Mouse (Mus musculus) left cerebral cortex, adult 2 months (tissue): Measurements from ENCODE around the gene Ttc23l. TPM values are rescaled to one million over a fixed set of nuclear protein-coding genes. Genes with fewer than 3 reads are reported as not detected.
A peak's percentile ranks its signal among the peaks of the same experiment; 100 is the strongest.

ENCODE experiments used
- DNase-seq, 2 experiments: peaks; one replicate each; pipeline ENCODE4 v3.0.0; 2021 to 2022; ENCODE audit warnings: low spot score in 2 of 2, mixed read lengths in 1 of 2; ENCODE audit errors: extremely low spot score in 1 of 2
- H3K27ac ChIP-seq: fragments of 200-600 bp; 2 replicates; pipeline ENCODE4 v1.8.1; 2022
- H3K4me3 ChIP-seq: fragments of 200-600 bp; 2 replicates; pipeline ENCODE4 v1.8.1; 2022
- CTCF ChIP-seq: fragments of 200-600 bp; IDR thresholded peaks from 2 replicates; pipeline ENCODE4 v1.8.1; 2022; ENCODE audit warnings: antibody characterized with exemption, mild to moderate bottlenecking, moderate library complexity
- intact Hi-C: fragments of 180-260 bp; cut with DNase I; formaldehyde crosslinking; loops from one replicate; pipeline ENCODE4 v1.15.1; 2025
- long read RNA-seq, 2 experiments: library from polyadenylated mRNA; stranded (forward); transcript quantifications; one replicate each; pipeline ENCODE4 v2.0.0; 2021; ENCODE audit warnings: borderline mapping rate in 2 of 2
- total RNA-seq, 2 experiments: library from RNA; stranded (reverse); gene quantifications; 2 replicates each; pipeline ENCODE4 v1.2.3; 2021

The Ttc23l gene
- not detected for total RNA-seq
- long read RNA-seq, experiment 1: 0 reads
- long read RNA-seq, experiment 2: 0 reads

DNA sequence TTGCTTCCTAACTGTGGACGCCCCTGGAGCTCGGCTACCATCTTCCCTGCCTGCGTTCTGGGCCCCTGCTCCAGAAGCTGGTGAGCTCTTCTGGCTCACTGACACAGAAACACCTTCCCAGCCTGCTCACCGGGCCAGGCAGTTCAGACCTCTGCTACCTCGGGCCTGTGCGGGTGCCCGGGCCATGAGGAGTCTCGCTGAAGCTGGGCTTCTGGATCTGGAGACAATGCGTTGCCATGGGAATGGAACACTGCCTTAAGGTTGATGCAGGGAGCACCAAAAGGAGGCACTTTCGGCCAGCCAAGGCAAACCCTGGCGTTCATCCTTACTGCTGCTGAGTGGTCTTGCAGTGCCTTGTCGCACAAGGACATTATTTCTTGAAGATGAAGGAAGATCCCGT is at the start of gene Ttc23l:
Gene Ttc23l, minus strand, starts transcription at position 204 of the 400 bp plus-strand sequence.
- intact Hi-C loops: no loop called here
- H3K4me3 ChIP-seq: no peak within 1 kb of the TSS

DNA sequence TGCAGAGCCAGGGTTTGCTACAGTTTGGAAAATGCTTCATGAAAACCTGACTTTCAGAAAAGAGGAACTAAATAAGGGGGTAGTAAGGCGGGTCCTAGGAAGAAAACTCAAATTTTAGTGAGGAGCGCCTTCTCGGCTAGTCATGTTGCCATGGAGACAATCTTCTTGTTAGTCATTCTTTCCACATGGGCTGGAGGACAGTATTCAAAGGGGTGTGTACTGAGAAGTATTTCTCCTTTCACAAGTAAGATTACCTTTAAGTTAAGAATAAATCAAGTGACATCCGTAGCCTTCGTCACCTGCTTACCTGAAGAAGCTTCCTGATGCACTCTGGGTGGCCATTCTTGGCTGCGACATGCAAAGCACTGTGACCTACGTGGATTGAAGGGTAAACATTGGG is 40.9 kb upstream of the Ttc23l start:
- H3K27ac ChIP-seq: no peak overlapping the region
- no peak for TF ChIP-seq CTCF
- intact Hi-C loops: no loop called here
- no peak overlapping the region for H3K4me3 ChIP-seq
- no peak for DNase-seq

More for the DNA sequence above, at the start of gene Ttc23l:
- no peak for TF ChIP-seq CTCF
- H3K27ac ChIP-seq: no peak within 1 kb of the TSS
- DNase-seq: no peak

DNA sequence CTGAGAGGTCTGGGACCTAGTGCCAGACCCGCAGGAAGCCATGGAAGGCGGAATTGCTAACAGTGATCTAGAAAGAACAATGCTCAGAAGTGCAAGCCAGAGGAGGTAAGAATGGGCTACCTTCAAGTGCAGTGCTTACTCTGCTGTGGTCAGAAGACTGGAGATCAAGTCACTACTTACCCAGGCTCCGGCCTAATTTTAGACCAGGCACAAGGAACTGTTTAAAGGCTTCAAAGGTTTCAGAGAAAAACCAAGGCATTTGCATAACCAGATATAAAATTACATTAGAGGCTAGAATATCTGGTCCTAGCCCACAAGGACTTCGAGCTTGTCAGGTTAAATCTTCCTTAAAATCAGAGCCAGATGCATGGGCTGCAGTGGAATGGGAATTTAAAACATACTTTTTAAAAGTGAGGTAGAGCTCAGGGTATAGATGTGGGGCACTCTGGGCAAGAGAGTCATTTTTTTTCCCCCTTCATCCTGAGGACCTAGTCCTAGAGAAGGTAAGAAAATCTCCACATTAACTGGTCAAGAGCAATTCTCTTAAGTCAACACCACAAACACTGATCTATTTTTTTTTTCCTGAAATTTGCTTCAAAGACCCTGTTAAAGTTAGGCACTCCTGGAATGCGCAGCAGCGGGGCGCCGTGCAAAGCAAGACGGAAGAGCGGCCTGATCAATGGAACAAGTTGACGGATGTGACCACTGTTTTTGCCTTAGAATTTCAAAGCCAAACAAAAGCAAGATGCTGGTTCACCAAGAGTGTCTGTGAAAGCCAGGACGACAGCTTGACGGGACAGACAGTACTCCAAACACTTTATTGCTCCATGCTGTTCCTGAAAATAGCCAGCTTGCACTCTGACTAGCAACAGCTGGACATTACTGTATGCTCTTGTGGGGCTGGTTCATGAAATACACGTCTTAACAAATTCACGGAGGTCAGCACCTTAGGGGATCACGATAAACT is 40.1 kb upstream of the Ttc23l start:
- Histone ChIP-seq H3K27ac (no peak overlapping the region), H3K4me3 (no peak overlapping the region)
- TF ChIP-seq CTCF: no peak
- intact Hi-C loops: no loop called here
- DNase-seq: no peak

DNA sequence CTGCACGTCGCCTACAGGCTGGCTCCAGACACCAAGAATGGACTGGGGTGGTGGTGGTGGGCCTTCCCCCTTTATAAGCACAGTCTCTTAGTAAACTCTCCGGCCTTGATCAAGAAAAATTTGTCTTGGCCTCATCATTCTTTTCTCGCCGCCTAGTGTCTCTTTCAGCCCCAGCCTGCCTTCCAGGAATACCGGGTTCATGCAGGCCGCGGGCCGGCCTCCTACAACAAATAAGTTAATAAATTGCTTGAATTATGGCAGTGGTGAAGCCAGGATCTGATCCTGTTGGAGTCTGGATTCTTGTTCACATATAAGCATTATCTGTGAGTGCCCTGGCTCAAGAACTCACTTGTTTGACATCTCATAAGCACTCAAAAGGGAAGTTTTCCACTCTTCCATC is 38.4 kb upstream of the Ttc23l start:
- intact Hi-C loops: no loop called here

DNA sequence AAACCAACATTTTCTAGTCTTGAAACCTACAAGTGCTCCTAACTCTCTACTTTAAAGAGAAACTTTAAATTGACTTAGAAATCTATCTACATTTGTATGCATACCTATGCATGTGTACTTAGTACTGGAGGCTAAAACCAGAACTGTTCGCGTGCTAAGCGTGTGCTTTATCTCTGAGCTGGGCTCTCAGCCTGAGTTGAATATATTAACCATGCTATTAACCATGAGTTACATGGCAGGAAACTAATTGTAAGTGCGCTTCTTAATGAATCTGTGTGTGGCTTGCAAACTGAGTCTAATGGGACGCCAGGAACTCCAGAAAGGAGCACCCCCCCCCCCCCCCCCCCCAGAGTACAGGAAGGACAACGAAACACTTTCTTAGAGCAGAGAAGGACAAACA is 36.9 kb upstream of the Ttc23l start:
- no peak for DNase-seq
- H3K4me3 ChIP-seq: no peak overlapping the region
- no peak overlapping the region for H3K27ac ChIP-seq
- intact Hi-C loops: no loop called here
- TF ChIP-seq CTCF: no peak

More for the DNA sequence above, 38.4 kb upstream of the Ttc23l start:
- Histone ChIP-seq H3K27ac (no peak overlapping the region), H3K4me3 (no peak overlapping the region)
- TF ChIP-seq CTCF: no peak
- no peak for DNase-seq

DNA sequence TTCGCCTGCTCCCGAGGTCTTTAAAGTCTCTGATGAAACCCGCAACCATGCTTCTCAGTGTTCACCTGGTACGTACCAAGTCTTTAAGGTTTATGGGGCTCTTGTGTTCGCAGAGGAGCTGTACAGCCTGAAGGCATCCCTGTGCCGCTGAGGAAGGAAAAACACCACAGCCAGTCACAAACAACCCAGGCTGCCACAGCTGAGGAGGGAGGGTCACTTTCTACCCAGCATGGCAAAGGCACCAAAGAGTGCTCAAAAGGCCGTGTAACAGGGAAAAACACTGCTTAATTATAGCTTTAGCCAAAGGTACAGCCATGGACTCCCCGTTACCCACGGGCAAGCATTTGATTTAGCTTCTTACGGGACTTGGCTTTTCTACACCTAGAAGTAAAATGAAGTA is 36.4 kb upstream of the Ttc23l start:
- intact Hi-C loops: no loop called here
- DNase-seq: no peak
- no peak for TF ChIP-seq CTCF
- Histone ChIP-seq H3K4me3 (no peak overlapping the region), H3K27ac (no peak overlapping the region)

DNA sequence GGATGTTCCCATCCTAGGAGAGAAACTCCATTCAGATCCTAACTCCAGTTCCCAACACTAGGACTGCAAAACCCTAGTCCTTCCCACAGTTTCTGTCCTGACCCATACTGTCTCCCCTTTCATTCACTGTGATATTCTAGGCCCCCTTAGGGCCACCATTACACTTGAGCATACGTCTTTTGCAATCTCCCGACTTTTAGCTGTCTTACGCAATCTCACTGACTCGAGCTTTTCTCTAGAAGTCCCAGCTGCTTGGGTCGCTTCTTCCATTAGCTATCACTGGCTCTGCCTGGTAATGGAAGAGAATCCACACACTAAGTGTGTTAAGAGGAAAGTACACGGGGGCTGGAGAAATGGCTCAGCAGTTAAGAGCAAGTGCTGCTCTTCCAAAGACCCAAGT is 34.6 kb upstream of the Ttc23l start:
- intact Hi-C loops: no loop called here
- DNase-seq: no peak
- no peak overlapping the region for H3K27ac ChIP-seq
- no peak for TF ChIP-seq CTCF
- H3K4me3 ChIP-seq: no peak overlapping the region

DNA sequence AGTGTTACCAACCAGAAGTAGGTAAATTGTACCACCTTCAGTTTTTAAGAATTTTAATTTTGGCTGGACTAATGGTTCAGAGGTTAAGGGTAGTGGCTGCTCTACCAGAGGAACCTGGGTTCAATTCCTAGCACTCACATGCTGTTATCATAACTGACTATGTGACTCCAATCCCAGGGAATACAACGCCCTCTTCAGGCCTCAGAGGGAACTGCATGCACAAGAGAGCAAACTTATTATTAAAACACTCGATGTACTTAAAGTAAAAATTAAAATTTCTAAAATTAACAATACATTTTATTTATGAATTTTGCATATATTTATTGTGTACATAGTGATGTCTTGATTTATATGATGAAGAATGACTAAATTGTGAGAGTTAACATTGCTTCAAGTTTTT is 28.1 kb upstream of the Ttc23l start:
- no peak for DNase-seq
- intact Hi-C loops: no loop called here
- no peak overlapping the region for H3K4me3 ChIP-seq
- no peak overlapping the region for H3K27ac ChIP-seq
- peak; percentile 34 for TF ChIP-seq CTCF

DNA sequence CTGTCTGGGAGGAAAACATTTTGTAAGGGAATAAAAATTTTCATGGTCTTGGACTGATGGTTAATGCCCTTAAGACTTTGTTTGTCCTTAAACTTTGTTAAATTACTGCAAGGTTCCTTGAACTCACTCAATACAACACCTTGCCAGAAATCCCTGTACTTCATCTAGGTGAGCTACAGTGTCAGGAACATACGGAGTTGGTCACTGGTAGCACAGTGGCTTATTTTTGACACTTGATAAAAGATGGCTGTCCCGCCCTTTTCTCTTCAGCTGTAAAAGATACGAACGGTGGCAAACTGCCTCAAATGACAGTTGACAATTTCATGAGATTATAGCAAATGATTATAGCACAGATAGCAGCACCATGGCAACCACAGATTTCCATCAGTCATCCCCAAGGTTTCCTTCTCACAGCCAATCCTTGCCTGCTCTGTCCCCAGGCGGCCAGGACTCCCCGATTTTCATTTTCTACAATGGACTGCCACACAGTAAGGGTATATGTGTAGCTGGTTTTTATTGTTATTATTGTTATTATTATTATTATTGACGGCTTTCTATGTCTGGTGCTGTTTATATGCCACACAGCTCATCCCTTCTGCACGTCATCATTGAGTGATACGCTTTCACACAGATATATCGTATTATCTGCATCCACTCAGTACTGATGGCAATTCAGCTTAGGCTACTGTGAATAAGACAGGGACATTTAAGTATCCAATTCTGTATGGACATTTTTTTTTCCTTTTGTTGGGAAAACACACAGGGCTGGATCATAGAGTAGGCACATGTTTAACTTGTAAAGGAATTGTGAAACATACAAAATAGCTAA is 26.1 kb upstream of the Ttc23l start:
- DNase-seq: no peak
- no peak overlapping the region for H3K27ac ChIP-seq
- intact Hi-C loops: no loop called here
- no peak for TF ChIP-seq CTCF
- no peak overlapping the region for H3K4me3 ChIP-seq

DNA sequence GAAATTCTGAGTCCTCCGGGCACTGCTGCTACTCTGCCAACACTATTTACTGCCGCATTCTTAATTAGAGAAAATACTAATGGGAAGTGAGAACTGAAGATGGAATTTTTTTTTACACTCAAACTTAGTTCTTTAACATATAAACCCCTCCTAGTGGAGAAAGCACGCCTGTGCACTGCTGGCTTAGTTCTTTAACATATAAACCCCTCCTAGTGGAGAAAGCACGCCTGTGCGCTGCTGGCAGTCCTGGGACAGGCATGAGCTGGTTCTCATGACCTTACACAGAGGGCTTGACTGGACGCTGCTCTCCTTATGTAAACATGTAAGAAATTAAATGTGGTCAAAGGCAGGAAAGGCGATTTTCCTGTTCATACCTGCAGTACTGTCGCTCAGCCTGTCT is 24.9 kb upstream of the Ttc23l start:
- peak; percentile 81 for TF ChIP-seq CTCF
- no peak for DNase-seq
- H3K4me3 ChIP-seq: no peak overlapping the region
- intact Hi-C loops: no loop called here
- H3K27ac ChIP-seq: no peak overlapping the region

DNA sequence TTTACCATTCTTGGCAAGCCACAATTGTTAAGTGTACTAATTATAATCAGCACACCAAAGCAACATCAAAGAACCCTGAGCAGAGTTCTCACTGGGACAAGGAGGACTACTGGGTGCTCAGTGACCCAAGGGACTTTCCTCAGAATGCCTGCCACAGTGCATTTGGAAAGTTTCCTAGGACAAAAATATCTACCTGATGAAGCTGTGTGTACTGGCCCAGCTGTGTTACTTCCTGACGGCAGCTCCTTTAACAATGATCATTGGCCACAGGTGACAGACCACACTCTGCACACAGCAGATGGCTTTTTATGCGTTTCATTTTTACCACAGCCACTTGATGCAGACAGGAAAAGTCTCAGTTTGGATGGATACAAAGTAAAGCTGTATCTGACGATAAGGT is 20.7 kb upstream of the Ttc23l start:
- Histone ChIP-seq H3K4me3 (no peak overlapping the region), H3K27ac (no peak overlapping the region)
- TF ChIP-seq CTCF: no peak
- intact Hi-C loops: no loop called here
- DNase-seq: no peak

DNA sequence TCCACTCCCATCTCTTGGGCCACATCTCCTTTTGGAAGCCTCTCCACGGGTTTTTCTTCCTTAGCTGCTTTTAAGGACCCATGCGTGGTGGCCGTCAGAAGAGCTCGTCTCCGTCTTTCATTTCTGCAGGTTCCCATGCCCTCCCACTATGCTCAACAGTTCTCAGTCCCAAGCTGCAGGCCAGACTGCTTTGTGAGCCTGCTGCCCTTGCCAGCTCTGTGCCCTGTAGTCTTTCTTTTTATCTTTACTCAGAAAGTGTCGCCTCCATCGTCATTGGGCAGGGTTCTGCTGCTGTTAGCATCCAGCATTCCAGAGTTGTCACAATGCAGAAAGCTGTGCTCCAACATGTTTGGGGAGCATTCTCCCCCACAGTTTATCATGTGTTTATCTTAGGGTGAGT is 8.0 kb upstream of the Ttc23l start:
- no peak overlapping the region for H3K27ac ChIP-seq
- H3K4me3 ChIP-seq: no peak overlapping the region
- intact Hi-C loops: no loop called here
- no peak for TF ChIP-seq CTCF
- DNase-seq: no peak
